Mouse (Mus musculus) retina, postnatal 7 days (tissue): Measurements from ENCODE around the gene Got2.

Experiments
- DNase-seq: peaks from one replicate; pipeline ENCODE4 v3.0.0-alpha.2; 2012; ENCODE audit warnings: low read depth, low spot score

Got2 gene

DNA sequence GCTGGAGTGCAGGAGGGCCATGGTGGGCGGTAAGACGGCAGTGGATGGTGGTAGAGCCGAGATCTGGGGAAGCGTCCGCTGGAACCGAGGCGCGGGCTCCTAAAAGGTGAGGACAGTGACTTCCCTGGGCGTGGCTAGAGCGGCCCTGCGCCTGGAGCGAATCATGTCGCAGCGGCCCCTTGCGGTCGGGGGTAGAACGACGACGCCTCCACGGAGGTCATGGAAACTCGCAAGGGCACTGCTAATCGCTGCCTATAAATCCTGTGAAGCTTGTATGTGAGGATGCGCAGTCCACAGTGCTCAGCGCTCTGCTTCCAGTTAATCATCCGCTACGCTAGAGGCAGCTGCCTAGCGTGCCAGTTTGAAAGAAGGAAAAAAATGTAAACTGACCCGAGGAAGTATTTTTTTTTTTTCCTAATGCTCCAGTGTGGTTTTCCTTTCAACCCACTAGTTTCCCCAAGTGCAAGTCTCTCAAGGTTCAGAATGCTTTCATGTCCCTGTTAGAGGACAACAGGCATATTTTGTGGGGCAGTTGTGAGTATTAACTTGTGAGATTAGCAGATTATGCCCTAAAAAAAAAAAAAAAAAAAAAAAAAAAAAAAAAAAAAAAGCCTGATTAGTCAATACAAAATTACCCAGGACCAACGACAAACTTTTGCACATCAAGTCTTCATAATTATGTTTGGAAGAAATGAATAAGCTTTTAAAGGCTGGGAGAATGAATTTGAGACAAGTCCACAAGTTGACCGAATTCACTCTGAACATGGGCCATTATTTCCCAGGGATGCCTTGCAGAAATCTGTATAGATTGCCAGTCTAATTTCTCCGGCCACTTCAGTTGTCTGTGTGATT lies at the start of gene Got2:
Gene Got2 (minus strand): TSS at position 263 of the 852 bp plus-strand sequence.
- peak; percentile 91 for DNase-seq

DNA sequence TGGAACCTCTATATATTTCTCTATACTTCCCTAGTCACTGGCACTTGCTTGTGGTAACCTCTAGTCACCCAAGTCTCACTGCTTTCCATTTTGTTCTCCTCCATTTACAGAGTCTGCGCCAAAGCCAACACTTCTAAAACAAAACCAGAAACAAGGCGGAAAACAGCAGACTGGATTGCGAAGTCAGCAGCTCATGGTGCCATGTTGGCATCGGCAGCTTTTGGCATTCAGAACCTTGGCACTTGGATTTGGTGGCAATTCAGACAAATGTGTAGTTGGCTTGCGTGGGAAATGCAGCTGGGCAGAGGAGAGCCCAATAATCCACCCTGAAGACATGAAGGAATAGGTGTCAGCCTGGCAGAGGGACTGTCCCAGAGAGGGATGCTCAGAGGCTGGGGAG lies 44.5 kb upstream of the Got2 start:
- no peak for DNase-seq

DNA sequence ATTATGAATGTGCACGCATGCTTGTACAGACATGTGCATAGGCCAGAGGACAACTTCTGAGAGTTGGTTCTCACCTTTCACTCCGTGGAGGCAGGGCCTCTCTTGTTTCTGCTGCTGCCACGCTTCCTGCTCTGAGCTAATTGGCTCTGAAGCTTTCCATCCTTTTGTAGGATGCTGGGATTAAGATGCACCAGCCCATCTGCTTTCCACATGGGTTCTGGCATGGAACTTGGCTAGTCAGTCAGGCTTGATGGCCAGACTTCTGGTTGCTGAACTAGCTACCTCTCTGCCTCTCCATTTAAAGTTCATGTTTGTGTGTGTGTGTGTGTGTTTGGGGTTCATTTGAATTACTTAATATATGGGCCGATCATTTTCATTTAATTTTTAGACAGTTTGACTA lies 41.5 kb upstream of the Got2 start:
- no peak for DNase-seq

DNA sequence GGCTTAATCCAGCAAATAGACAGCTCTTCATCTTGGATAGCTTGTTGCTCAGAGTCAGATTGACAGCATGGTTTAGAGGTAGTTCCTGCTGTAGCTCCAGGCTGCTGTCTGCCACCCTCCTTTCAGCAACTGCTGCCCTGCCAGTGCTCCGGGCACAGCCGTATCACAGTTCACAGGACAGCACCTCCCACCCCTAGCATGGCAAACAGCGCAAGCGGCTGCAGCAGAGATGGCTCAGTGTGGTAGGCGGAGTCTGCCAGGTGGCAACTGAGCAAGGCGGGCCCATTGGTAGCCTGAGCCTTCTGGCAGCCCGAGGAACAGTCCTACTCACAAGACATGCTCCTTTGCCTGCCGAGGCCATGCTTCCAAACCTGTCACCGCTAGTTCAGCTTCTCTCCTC lies 27.8 kb upstream of the Got2 start:
- DNase-seq = no peak

DNA sequence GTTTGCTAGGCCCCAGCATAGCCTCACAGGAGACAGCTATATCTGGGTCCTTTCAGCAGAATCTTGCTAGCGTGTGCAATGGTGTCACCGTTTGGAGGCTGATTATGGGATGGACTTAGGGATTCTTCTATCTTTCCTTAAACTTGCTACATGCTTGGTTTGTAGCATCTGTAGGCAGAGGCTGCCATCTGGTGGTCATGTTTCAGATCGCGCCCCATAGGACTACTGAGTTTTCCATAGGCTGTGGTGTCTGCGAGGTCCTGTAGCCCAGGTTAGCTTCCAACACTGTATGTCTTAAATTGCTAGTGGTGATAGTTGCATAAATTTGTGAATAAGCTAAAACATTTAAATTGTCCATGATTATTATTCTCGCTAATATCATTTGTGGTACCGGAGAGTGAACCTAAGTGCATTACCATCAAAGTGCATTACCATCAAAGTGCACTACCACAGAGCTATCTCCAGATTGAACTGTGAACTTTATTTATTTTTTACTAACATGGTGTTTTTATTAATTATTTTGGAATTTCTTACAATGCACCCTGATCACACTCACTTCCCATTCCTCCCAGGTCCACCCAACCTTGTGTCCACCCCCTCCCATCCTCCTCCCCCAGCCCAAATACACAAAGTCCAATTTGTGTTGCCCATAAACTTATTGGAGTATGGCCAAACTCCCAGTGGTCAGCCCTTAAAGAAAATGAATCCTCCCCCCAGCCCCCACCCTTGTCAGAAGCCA lies 26.7 kb upstream of the Got2 start:
- DNase-seq = peak; percentile 58

DNA sequence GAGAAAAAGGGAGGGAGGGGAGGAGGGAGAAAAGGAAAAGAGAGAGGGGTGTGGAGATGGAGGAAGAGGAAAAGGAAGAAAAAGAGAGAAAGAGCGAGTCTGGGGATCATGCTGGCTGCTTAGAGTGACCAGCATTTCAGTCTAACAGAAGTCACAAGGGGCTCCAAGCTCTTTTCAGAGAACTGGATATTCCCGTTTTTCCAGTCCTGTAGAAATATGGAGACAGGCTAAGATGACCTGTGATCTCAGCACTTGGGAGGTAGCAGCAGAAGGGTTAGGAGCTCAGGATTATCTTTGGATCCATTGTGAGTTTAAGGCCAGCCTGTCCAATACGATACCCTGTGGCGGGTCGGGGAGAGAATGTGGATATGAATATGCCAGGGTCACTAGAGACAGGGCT lies 22.9 kb upstream of the Got2 start:
- no peak for DNase-seq

DNA sequence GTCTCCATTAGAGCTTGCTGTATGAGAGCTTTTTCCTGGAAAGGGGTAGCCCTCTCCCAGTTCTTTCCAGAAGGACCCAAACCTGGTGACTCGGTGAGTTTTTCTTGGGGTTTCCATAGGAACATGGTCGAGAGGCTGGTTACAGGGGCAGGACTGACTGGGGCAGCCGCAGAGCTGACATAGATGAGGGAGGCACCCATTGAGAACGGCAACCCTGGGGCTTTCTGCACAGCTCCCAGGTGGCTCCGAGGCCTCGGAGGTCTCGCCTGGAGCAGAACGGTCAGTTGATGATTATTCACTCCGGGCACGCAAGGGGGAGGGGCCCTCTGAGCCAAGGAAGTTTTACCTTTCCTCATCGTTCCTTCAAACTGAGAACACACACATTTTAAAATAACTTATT lies 19.5 kb upstream of the Got2 start:
- no peak for DNase-seq

DNA sequence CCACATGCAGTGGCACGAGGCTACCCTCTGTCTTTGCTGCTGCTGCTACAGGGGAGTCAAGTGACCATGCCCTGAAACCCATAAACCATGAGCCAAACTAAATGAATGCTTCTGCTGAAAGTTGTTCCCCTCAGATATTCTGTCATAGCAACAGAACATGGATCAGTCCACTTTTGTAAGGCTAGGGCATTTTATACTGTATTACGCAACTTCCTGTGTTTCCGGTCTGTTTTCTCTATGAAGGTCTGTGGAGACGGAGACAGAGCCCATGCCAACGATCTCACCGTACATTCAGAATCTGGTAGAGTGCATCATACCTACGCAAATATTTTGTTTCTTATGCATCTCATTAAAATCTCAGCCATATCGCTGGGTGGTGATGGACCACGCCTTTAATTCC lies 18.4 kb upstream of the Got2 start:
- DNase-seq = no peak

DNA sequence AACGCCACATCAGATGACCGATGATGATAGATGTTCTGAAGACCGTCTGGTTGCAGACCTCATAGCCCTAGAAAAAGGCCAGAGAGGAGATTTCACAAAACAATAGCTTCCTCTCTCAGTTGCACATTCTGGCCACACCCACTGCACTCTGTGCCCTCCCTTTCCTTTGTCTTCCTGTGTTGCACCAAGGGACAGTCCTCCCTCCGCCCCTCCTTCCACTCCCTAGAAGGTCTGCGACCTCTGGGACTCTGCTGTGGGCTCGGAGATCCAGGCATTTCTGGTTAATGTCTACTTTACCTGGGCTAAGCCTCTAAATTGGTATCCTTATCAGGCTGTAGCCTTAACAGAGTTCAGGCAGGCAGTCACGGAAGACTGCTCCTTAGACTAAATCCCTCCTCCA lies 13.5 kb upstream of the Got2 start:
- DNase-seq = no peak

DNA sequence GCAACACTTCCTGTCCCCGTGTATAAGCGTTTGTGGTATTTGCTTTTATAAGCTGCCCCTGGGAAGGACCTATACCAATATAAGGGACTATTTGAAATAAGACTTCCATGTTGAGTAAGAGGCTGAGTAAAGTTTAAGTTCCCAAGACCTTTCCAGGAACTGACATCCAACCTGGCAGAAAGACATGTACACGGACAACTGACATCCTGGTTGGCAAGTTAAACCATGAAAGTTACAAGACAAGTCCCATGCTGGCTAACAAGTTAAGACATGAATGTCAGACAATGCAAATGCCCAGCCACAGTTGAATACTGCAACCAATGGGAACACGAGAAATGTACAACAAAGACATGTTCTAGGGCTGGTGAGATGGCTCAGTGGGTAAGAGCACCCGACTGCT lies 5.4 kb upstream of the Got2 start:
- no peak for DNase-seq

DNA sequence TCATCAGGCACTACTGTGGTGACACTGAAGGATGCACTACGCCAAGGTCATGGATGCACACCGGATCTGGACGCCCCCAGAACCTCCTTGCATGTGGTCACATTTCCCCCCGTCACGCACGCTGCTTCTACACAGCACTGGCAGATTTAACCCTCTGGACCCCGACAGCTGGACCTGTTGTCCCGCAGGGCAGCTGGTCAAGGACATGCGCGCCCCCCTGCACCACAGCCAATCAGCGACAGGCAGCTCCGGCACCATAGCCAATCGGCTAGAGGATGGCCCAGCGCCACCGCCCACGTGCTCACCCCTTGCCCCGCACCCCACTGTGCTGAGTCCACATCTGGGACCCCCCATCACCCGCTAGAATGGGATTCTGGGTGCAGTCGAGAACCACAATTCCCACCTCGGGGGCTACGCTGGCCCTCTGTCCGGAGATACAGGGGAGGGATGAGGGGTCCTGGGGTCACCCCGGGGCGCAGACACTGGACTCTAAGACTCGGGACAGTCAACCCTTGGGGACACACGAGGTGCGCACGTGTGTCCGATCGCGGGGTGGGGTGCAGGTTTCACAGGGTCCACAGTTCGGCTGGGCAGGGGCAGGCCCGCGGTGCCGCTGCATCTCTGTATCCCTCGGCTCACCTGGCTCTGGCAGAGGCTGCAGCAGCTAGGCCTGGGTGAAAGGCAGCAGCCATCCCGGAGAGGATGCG lies 616 bp downstream of the Got2 start:
- DNase-seq = peak; percentile 46

DNA sequence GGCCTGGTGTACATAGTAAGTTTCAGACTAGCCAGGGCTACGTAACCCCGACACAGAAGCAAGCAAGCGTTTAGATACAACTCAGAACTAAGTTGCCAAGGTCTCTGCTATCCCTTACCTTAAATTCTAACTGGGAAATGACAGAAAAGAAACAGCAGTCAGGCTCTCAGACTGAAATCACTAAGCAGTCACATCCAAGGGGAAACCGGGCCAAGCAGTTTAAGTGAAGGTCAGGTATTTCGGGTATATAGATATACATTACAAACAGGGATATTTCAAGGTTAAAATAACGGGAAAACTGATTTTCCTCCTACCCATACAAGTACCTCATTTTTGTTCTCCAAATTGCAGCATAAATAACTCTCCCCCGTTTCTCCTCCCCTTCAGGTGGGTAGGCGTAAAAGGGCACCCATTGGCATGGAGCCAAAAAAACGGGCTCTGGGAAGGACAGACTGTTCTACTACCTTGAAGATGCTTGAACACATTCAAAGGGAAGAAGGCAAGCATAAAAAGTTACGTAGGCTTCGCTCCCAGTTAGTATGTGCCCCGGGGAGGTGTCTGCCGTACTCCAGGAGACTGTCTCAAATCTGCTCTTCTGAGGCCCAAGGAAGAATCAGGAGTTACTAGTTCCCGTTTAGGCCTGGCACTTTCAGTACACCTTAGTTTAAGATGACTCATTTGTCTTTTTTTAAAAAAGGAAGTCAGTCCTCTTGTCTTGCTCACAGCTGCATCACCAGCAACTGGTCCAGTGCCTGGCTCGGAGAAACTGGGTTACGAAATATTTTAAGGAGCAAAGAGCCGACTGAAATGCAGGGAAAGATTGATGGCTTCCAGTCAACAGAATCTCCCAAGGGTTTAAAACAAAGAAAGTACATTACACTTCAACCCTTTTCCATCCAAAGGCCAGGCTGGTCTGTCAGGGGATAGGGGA lies 1.4 kb downstream of the Got2 start:
- no peak for DNase-seq

DNA sequence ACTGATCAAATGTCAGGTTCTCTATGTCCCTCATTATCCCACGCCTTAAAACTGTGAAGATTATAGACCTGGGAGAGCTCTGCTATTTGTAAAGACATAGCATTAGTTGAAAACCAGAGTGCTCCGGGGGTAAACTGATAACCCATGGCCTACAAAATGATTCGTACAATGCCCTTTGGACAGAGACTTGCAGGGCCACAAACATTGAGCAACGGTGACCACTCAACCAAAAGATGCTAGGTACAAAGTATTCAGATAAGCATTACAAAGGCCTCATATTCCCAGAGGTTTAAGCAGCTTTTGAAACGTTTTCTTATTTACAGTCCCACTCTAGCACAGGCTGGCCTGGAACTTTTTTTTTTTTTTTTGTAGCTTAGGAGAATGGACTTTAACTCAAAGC lies 2.4 kb downstream of the Got2 start:
- no peak for DNase-seq

DNA sequence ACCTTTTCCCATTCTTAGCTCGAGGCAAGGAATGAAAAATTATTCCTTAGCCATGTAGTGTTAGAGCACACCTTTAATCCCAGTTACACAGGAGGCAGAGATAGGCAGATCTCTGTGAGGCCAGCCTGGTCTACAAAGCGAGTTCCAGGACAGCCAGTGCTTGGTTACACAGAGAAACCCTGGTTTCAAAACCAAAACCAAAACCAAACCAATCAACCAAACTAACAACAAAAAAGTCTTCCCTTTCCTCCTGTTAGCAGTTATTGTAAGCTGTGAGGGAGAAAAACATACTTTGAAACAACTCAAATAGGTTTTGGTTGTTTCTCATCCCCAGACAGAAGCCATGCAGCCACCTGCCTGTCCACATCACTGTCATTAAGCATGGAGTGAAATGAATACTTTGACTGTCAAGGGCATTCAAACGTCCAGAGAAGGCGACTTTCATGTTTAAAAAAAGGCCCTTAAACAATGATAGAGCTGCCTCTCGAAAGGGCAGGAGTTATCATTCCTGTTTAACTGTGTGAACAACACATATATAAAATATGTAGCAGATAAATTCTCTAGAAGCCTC lies 3.0 kb downstream of the Got2 start:
- DNase-seq = no peak

DNA sequence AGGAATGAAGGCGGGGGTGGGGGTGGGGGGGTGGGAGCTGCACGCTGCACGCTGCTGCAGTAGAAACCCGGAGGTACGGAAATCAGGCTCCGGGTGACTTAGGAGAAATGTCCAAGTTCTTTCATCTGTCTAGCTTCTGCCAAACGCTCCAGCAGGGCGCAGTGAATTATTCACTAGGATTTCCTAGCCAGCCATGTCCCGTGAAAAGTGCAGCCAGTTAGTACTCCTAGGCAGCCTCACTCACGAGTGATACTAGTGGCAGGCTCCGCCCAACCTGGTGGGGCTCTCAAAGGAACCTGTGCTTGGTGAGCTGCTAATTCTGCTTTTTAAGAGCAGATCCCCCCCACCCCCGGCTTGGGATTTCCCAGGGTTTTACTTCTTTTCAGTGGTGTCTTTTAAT lies 3.9 kb downstream of the Got2 start:
- no peak for DNase-seq

DNA sequence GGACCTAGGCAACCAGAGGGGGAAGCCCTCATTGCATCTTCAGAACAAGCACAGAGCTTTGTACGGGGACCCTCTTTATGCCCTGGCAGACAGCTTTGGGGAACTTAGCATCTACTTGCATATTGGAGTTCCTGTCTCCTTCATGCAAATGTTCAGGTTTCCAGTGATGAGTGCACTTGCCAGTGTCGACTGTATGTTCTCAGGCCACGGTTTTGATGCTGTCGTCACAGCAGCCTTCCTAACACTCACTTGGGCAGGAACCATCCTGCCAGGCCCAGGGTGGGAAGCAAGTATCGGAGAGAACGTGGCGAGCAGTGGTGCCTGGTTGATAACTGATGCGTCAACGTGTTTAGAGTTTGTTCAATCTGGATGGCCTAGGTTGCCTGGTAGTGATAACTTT lies 6.2 kb downstream of the Got2 start:
- DNase-seq = no peak

DNA sequence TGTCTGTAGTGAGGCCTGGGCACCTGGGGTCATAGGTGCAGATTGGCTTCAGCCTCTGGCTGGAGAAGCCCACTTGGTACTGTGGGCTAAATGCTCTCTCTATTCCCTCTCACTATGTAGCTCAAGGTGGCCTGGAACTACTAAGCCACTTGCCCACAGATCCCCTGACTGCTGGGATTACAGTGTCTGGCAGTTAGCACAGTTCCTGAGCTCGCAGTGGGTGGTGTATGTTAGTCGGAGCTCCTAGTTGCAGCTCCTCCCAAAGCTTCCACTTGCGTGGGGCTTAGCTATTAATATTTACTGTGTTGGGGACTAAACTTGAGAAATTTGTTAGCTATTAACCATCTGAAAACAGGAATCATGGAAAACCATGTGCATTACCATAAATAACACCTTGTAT lies 6.8 kb downstream of the Got2 start:
- no peak for DNase-seq

DNA sequence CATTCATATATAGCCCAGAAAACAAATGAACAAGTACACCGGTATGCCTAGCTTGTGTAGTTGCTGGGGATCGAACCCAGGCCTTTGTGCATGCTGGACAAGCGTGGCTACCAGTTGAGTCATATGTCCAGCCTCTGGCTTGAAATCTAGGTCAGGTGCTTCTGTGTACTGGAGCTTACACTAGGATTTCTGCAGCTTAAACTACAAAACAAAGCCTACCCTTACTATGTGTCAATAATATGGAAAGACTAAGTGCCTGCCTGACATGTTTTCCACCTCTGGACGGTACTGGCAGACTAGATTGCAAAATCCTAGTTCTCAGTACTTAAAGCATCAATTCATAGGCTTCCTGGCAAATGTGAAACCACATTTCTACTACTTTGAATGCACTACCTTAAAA lies 8.5 kb downstream of the Got2 start:
- DNase-seq = no peak

DNA sequence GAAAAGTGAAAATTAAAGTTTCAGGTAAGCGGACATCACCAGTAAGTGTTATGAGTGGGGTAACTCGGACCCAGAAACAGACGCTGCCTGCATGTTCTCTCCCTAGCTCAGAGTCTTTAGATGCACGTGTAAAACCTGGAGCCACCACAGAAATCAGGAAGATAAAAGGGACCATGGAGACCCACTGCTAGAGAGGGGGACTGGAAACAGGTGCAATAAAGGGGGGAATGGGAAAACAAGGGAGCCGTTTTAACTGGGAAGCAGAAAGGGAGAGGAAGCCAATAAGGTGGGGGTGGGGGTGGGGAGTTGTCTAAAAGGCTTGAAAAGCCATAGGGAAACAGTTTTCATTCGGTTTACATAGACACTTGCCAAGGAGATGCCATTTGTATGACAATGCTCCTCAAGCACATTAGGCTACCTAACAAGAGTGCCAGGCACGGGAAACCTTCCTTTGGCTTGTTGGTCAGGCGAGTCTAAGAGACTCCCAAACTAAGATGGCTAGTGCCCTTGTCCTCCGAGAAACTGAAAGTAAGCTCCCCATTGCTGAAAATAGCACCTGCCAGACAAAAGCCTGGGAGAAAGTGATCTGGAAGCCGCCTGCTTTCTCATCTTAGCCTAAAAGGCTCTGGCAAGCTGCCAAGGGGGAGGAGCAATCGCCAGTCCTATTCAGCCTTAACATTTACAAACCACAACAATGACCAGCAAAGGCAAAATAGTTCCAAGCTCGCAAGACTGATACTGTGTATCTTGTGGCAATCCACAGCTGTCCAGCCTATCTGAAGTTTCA lies 10.0 kb downstream of the Got2 start:
- peak; percentile 14 for DNase-seq

DNA sequence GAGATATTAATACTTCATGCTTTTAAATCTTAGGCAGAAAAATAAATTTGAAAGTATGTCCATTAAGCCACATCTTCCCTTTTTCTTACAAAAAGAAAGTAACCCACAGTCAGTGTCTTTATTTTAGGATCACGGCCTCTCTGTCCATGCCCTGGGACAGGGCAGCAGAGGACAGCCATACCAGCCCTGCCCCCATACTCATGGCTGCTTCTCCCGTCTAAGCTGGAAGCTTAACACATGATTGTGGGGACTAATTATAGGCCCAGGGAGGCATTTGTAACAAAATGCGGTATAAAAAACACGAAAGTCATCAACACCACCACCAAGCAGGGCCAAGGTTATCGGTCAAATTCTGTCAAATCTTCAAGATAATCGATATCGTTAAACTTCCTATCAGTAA lies 13.1 kb downstream of the Got2 start:
- DNase-seq = no peak
